Mouse (Mus musculus) liver, postnatal 0 days (tissue): ENCODE data around the gene Mthfs.

ENCODE experiments used
- CTCF ChIP-seq: sonication (generic); IDR thresholded peaks from 2 replicates; pipeline ENCODE4 v1.5.1; 2016; ENCODE audit warnings: antibody characterized with exemption, low read depth
- EP300 ChIP-seq: IDR thresholded peaks from 2 replicates; pipeline ENCODE4 v1.6.1; 2016; ENCODE audit warnings: antibody characterized with exemption, low read depth, mild to moderate bottlenecking

GRCm38 (mm10) chr9:89294121-89294520 lies 83.6 kb downstream of the Mthfs start:
- no peak for TF ChIP-seq CTCF
- no peak for TF ChIP-seq EP300
